Mouse (Mus musculus): ENCODE measurements around the gene Iqck.

GRCm38 (mm10) chr7:118865362-118865761 is 9.8 kb downstream of the Iqck start:
- TF ChIP-seq TCF12 (IDR thresholded peaks at IDR 0.05; ENCODE audit: low read depth, low read length) (no peak), CTCF (conservative IDR thresholded peaks at IDR 0.05 in 1 of 2, IDR thresholded peaks at IDR 0.05 in 1 of 2; ENCODE audit: low read depth in 2 of 2, low read length in 2 of 2) (no peak), RAD21 (IDR thresholded peaks at IDR 0.05; ENCODE audit: low read depth, low read length) (no peak)
